Mouse (Mus musculus) ES-Bruce4 (cell line): ENCODE measurements at regions not wholly inside any gene's neighbourhood (a gene's known extent, or its start where the extent isn't known, plus 50 kb on each side); places are given as distances from the start of the nearest gene placed in this dataset.

Source experiments
- H3K27ac ChIP-seq: 2 replicates; pipeline ENCODE4 v1.5.1; 2012; ENCODE audit warnings: low read length, inconsistent platforms; ENCODE audit not compliant: insufficient read depth
- H3K27me3 ChIP-seq: 2 replicates; pipeline ENCODE4 v1.6.1; 2012; ENCODE audit warnings: mild to moderate bottlenecking, low read length, inconsistent platforms; ENCODE audit not compliant: control insufficient read depth, poor library complexity, insufficient read depth, severe bottlenecking
- H3K36me3 ChIP-seq: 2 replicates; pipeline ENCODE4 v1.6.1; 2012; ENCODE audit warnings: inconsistent platforms, mild to moderate bottlenecking, low read length, moderate library complexity; ENCODE audit not compliant: control insufficient read depth, poor library complexity, insufficient read depth, severe bottlenecking
- H3K4me1 ChIP-seq: one replicate; pipeline ENCODE4 v1.8.1; 2011; ENCODE audit warnings: low read length; ENCODE audit not compliant: control insufficient read depth, insufficient read depth
- H3K4me3 ChIP-seq: 2 replicates; pipeline ENCODE4 v1.5.1; 2011; ENCODE audit warnings: low read depth, mild to moderate bottlenecking, low read length
- H3K9ac ChIP-seq: 2 replicates; pipeline ENCODE4 v1.6.1; 2012; ENCODE audit warnings: low read depth, mild to moderate bottlenecking, inconsistent platforms; ENCODE audit not compliant: poor library complexity, severe bottlenecking
- H3K9me3 ChIP-seq: replicated peaks from 2 replicates; pipeline ENCODE4 v1.6.1; 2012; ENCODE audit warnings: mild to moderate bottlenecking, low read length, inconsistent platforms; ENCODE audit not compliant: control insufficient read depth, poor library complexity, insufficient read depth, severe bottlenecking
- CTCF ChIP-seq: IDR thresholded peaks from one replicate; pipeline ENCODE4 v1.8.1; 2011; ENCODE audit warnings: low read depth, low read length
- EP300 ChIP-seq: IDR thresholded peaks from 2 replicates; pipeline ENCODE4 v1.6.1; 2011; ENCODE audit warnings: low read depth, low read length; ENCODE audit not compliant: insufficient read depth
- POLR2A ChIP-seq: IDR thresholded peaks from one replicate; pipeline ENCODE4 v1.8.1; 2011; ENCODE audit warnings: low read length; ENCODE audit not compliant: insufficient read depth

DNA sequence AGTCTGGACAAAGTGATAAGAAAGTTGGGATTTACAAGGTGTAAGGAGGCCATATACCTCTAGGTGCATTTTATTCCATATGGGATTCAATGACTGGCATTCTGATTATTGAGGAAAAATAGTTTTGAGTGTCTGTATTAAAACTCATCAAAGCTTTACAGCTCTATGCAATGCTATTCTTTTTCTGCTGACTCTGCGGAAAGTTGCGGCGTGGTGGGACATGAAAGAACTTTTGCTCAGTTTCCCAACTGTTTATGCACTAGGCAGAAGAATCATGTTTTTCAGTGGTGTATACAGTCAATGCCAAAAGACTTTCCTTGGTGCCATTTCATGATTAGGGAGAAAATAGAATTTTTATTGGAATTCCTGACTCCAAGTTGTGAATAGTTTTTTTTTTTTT, 55.4 kb upstream of the Frg1 start:
- H3K4me3 ChIP-seq, result no peak overlapping the region
- H3K27me3 ChIP-seq, result no peaks in the 10 kb centered on the region; the same call in 1 of the 2 replicates
- no peak overlapping the region for H3K9ac ChIP-seq
- no peaks in the 10 kb centered on the region for H3K4me1 ChIP-seq
- no peak overlapping the region for H3K27ac ChIP-seq
- no peaks in the 10 kb centered on the region for H3K9me3 ChIP-seq
- H3K36me3 ChIP-seq, result no peaks in the 10 kb centered on the region
- TF ChIP-seq CTCF (no peak), EP300 (no peak), POLR2A (no peak)
